Mouse (Mus musculus) thymus, postnatal 14 days (tissue): ENCODE measurements at regions not wholly inside any gene's neighbourhood (a gene's known extent, or its start where the extent isn't known, plus 50 kb on each side); places are given as distances from the start of the nearest gene placed in this dataset.

Experiments used
- DNase-seq: peaks from one replicate; pipeline ENCODE4 v3.0.0; 2021

- no peak for DNase-seq
Observed at GRCm38 (mm10) chr6:103421013-103421933, 89.1 kb upstream of the Chl1 start.

GRCm38 (mm10) chr6:103430933-103431594 is 79.3 kb upstream of the Chl1 start:
- DNase-seq: no peak

GRCm38 (mm10) chr6:103431595-103431957 is 78.8 kb upstream of the Chl1 start:
- no peak for DNase-seq
